Mouse (Mus musculus) thymus, postnatal 36 days (tissue): ENCODE results near the gene Ppp1r3a.
"Not testable (repeated sequence)": the region's sequence is repeated elsewhere in the genome, so short reads cannot be mapped to it uniquely, and the experiment has no call there.

Experiments used
- DNase-seq, 2 experiments: peaks; one replicate each; pipeline ENCODE4 v3.0.0; 2022; ENCODE audit warnings: mixed read lengths in 2 of 2

Ppp1r3a gene

GRCm38 (mm10) chr6:14754901-14755591 is at the start of gene Ppp1r3a:
Ppp1r3a (minus strand) TSS chr6:14755274.
- DNase-seq = no peak

- DNase-seq = no peak
Observed at GRCm38 (mm10) chr6:14787157-14787938, 32.3 kb upstream of the Ppp1r3a start.

- no peak for DNase-seq
Observed at GRCm38 (mm10) chr6:14777920-14778319, 22.8 kb upstream of the Ppp1r3a start.

DNA sequence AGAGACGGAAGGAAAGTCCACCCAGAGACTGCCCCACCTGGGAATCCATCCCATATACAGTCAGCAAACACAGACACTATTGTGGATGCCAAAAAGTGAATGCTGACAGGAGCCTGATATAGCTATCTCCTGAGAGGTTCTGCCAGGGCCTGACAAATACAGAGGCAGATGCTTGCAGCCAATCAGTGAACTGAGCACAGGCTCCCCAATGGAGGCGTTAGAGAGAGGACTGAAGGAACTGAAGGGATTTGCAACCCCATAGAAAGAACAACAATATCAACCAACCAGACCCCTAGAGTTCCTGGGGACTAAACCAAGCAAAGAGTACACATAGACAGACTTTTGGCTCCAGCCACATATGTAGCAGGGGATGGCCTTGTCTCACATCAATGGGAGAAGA is 16.6 kb upstream of the Ppp1r3a start:
- no peak for DNase-seq

GRCm38 (mm10) chr6:14757486-14757885 is 2.4 kb upstream of the Ppp1r3a start:
- DNase-seq = no peak

DNA sequence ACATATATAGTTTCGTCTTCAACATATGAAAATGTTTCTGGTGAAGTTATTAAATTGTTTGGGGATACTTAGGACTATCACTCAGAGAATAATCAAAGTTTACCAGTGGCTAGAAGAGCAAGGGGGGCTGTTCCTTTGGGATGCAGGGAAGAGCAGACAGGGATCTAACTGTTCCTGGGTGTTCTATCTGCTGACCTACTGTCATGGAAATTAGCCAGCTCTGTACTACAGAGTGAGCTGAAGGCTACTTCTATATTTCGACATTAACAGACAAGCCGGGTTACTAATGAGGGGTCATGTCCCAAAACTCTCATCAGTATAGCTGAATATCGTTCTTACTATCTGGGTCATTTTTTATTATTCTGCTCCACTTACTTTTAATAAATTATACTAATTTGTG is 1.6 kb downstream of the Ppp1r3a start:
- no peak for DNase-seq

DNA sequence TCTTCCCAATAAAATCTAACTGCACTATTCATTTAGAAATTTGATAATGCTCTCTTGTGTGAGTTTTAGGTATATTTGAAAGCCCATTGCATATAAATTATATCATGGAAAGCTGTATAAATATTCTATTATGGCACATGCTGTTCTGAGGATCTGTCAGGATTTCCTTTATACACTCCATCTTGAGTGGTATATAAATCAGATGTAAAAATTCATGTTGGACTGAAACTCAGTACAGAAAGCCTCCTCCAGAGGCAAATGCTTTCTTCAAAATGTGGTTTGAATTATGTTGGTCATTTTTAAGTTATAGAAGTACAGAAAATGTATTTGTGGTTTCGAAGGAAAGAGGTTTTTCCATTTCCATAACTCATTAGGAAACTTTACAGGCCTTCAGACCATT is 2.9 kb downstream of the Ppp1r3a start:
- no peak for DNase-seq

DNA sequence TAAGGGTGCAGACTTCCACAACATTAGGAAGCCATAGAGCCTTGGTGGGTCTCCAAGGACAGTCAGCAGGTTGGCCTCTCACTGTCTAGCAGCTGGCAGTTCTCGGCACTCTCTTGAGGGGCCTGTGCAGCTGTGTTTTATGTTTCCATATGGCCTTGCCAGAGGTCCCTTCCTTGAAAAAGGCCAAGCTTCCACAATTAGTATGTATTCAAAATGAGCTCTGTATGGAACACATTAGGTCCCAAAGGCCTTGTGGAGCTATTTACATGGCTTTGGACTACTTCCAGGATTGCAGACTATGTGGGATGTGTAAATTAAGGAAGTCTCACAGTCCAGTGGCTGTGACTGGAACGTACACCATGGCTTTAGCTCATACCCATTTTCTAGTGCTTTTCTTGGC is 8.1 kb downstream of the Ppp1r3a start:
- no peak for DNase-seq

- no peak for DNase-seq
Observed at GRCm38 (mm10) chr6:14736017-14736416, 19.1 kb downstream of the Ppp1r3a start.

GRCm38 (mm10) chr6:14731011-14731410 is 24.1 kb downstream of the Ppp1r3a start:
- DNase-seq = no peak

DNA sequence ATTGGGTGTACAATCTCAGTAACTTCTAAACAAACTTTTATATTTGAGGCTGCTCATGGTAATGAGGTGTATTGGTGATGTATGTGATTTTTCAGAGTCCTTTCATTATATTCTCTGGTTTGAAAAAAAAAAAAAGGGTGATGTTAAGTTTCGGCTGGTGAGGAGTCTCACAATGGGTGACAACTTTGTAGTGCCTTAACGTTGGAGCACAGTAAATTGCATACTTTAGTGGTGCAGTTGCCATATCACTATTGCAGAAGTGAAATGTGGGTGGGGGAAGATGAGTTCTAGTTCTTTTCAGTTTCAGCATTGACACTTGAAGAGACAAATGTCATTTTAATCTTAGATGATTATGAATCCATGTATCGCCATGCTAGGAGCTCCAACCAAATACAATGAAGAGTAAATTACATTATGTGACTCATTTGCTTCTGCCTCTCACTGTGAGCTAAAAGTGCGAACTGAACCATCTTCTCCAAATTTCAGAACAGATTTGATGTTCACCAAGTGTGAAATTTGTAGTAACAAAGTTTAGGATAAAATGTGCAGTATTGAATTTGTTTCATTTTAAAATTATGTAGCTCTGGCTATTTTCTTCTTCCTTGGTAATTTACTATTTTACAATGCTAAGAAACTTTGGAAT is 34.2 kb downstream of the Ppp1r3a start:
- DNase-seq = no peak

DNA sequence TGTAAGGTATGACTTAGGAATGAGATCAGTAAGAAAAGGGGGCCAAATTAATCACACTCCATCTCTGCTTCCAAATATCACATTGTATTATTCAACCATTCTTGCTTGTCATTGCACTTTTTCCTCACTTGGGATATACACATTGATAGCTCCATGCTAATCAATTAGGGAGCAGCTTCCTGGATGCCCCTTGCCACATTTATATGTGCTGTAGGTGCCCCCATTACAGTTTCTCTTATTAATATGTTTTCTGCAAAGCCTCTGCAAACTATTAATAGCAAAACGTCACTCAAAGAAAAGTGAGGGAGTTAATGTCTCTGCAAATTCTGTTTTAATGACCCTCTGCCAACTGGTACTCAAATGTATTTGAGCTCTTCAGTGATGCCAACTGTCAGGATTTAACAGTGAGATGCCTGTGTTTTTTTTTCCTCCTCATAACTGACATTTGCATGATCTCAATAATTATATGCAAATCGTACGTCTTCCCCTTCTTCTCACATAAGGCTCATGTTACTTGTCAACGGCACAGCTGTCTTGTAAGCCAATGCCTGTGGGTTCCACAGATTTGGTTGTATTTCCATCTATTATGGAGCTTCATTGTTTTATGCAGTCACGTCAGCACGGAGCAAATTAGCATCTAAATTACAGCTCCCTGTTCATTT is 34.8 kb downstream of the Ppp1r3a start:
- DNase-seq = no peak

- DNase-seq = no peak
Observed at GRCm38 (mm10) chr6:14715129-14715989, 39.7 kb downstream of the Ppp1r3a start.

- DNase-seq = no peak
Observed at GRCm38 (mm10) chr6:14712146-14712545, 42.9 kb downstream of the Ppp1r3a start.

DNA sequence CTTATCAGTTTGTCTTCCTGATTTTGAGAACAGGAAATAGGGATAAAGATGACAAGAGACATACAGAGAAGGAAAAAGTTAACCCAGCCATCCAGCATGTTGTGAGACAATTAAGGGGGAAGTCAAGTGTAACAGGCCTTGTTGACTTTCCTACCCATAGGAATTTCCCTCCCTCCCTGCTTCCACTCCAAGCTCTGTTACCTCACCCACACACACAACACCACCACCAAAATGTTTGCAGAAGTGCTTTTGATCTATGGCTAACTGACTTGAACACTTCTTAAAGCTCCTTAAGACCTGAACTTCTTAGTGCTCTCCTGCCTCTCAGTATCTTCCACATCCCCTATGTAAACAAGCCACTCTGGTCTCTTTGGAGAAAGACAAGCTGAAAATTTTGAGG is 55.0 kb downstream of the Ppp1r3a start:
- no peak for DNase-seq

DNA sequence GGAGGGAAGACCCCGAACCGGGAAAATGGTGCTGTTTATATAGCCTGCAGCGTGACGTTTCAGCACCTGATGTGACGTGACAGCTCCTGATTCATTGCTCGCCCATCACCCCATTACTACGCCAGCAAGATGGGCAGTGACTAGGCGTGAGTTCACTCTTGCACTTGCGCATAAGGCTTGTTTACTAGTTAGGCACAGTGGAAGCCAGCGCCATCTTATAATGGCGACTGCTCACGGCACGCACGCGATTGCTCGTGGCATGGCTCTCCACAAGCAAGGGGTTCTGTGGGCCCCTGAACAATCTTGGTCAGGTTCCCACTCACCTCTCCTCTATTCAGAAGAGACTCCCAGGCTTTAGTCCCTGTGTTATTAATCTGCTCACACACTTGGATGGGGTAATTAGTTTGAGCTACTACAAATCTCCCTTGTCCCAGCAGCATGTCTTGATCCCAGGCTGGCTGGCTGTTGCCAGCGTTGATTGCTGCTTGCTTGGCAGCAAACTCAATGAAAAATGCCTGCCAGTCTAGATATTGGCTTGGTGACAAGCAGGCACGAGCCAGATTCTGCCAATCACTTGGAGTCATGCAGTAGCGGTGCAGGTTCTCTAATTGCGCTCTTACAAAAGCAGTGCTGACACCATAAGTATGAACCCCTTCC is 75.7 kb downstream of the Ppp1r3a start:
- DNase-seq = not testable (repeated sequence)

DNA sequence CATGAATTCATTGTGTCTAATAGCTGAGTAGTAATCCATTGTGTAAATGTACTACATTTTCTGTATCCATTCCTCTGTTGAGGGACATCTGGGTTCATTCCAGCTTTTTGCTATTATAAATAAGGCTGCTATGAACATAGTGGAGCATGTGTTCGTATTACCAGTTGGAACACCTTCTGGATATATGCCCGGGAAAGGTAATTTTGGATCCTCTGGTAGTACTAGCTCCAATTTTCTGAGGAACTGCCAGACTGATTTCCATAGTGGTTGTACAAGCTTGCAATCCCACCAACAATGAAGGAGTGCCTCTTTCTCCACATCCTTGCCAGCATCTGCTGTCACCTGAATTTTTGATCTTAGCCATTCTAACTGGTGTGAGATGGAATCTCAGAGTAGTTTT is 86.1 kb downstream of the Ppp1r3a start:
- not testable (repeated sequence) for DNase-seq

DNA sequence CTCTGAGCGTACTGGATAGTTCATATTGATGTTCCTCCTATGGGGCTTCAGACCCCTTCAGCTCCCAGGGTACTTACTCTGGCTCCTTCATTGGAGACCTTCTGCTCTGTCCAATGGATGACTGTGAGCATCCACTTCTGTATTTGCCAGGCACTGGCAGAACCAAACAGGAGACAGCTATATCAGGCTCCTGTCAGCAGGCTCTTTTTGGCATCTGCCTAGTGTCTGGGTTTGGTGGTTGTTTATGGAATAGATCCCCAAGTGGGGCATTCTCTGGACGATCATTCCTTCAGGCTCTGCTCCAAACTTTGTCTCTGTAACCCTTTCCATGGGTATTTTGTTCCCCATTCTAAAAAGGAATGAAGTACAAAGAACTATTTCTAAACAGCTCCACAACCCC is 87.4 kb downstream of the Ppp1r3a start:
- DNase-seq = not testable (repeated sequence)
